Mouse (Mus musculus) fibroblast of lung, adult 2 months (primary cell): ENCODE data around the gene Tdrd6.

Source experiments
- DNase-seq: peaks from one replicate; pipeline ENCODE4 v3.0.0-alpha.2; 2011; ENCODE audit warnings: low read depth

The Tdrd6 gene

GRCm38 (mm10) chr17:43629496-43630426, at the start of gene Tdrd6:
Gene Tdrd6 (minus strand): TSS chr17:43630299.
- no peak for DNase-seq

DNA sequence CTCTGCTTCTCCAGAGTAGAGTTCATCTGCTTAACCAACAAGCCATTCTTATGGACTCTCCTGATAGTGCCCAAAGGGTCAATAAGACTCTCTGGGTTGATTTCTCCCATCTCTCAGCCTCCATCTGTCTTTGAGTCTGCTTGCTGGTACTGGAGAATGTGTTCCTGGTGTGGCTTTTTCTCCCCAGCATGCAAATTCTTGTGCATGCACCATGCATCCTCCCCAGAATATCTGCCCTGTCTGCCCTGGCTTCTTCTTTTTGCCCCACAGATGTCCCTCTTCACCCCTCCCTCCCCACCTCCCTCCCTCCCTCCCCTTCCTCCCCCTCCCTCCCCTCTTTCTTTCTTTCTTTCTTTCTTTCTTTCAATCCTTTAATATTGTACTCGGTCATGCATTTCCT, 47.2 kb upstream of the Tdrd6 start:
- DNase-seq: no peak

- no peak for DNase-seq
Measured at GRCm38 (mm10) chr17:43676241-43676640, 46.1 kb upstream of the Tdrd6 start.

DNA sequence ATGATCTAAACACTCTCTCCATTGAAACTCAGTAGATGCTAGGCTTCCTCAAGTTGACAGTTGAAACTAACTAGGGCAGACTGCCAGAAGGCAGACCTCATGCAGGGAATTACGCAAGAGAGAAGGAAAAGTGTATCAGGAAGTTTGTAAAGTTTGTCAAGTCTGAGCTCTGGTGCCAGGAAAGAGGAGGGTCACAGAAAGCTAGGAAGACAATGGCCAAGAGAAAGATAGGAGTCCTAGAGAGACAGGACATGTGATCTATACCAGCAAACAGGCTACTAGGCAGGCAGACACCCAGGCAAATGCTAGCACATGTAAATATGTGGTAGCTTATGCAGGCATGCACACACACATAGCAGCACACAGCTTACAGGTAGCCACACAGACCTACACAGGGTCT, 45.1 kb upstream of the Tdrd6 start:
- DNase-seq: peak; percentile 49

- DNase-seq: no peak
Measured at GRCm38 (mm10) chr17:43671907-43672306, 41.8 kb upstream of the Tdrd6 start.

GRCm38 (mm10) chr17:43669145-43669695, 39.1 kb upstream of the Tdrd6 start:
- no peak for DNase-seq

- DNase-seq: no peak
Measured at GRCm38 (mm10) chr17:43667290-43667843, 37.3 kb upstream of the Tdrd6 start, which contains the start of gene Cyp39a1. Gene Cyp39a1 (plus strand): TSS chr17:43667425.

DNA sequence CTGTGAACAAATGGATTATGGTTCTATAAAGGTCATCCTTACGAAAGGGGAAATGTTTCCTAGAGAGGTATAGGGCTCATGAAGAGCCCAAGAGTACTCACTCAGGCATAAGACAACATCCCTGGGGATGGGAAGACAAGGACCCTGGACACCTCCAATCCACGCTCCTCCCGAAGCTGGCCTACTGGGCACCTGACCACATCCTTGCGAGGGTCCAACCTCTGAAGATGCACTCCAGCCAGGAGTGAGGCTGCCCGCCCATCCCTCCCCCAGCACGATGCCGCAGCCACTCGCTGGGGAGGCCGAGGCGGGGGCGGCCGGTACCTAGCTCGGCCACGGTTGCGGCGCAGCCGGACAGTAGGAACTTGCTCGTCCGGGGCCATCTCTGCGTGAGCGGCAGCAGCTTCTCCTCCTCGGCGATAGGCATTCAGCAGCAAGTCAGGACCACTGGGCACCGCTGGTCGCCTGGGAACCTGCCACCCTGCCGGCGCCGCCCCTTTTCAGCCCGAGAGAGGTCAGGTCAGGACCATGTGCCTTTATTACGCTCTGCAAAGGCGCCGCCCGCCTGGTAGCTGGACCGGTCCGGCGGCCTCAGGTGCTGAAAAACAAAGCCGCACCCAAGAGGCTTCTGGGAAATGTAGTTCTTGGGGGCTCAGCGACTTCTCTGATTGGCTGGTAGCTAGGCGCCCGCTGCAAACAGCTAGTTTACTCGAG, 36.6 kb upstream of the Tdrd6 start, which contains the start of gene Slc25a27:
Gene Slc25a27, minus strand, starts transcription at position 639 of the 714 bp plus-strand sequence.
- DNase-seq: peak; percentile 87

GRCm38 (mm10) chr17:43651314-43652046, 21.4 kb upstream of the Tdrd6 start:
- DNase-seq: no peak

GRCm38 (mm10) chr17:43649641-43650436, 19.7 kb upstream of the Tdrd6 start:
- no peak for DNase-seq

- DNase-seq: no peak
Measured at GRCm38 (mm10) chr17:43646925-43647324, 16.8 kb upstream of the Tdrd6 start.

GRCm38 (mm10) chr17:43645136-43645535, 15.0 kb upstream of the Tdrd6 start:
- DNase-seq: no peak

GRCm38 (mm10) chr17:43644375-43644774, 14.3 kb upstream of the Tdrd6 start:
- peak; percentile 41 for DNase-seq

- DNase-seq: no peak
Measured at GRCm38 (mm10) chr17:43643191-43643590, 13.1 kb upstream of the Tdrd6 start.

GRCm38 (mm10) chr17:43640825-43641224, 10.7 kb upstream of the Tdrd6 start:
- DNase-seq: no peak

GRCm38 (mm10) chr17:43637146-43637545, 7.0 kb upstream of the Tdrd6 start:
- no peak for DNase-seq

GRCm38 (mm10) chr17:43630427-43630760, 295 bp upstream of the Tdrd6 start:
- no peak for DNase-seq

- no peak for DNase-seq
Measured at GRCm38 (mm10) chr17:43629026-43629495, 1.0 kb downstream of the Tdrd6 start.

- no peak for DNase-seq
Measured at GRCm38 (mm10) chr17:43628246-43628645, 1.9 kb downstream of the Tdrd6 start.

GRCm38 (mm10) chr17:43622076-43622475, 8.0 kb downstream of the Tdrd6 start:
- DNase-seq: no peak

DNA sequence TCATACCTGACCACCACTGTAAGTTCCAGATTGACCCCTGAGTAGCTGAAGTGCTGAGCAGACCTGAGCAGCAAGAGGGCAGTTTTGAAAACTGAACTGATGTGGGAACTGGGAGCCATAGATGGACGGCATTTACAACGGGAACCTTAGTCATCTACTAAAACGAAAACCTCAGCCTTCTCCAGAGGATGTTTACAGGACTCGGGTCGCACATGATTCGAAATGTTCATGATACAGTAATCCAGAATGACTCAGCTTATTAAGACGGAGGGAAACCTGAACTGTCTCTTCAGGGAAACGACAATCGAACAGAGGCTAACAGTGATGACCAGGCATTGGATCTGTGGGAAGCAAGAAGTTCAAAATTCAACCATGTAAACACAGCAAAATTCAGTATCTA, 10.9 kb downstream of the Tdrd6 start:
- no peak for DNase-seq
